Mouse (Mus musculus) pancreas, adult 10 weeks (tissue): ENCODE data around the gene Timm29. TPM values are rescaled to one million over a fixed set of nuclear protein-coding genes. Genes with fewer than 3 reads are reported as not detected.

Source experiments
- polyA plus RNA-seq: library from polyadenylated mRNA; stranded (reverse); fragments of 350-450 nt; fragmentation: Illumina TruSeq; extraction: RNeasy Lipid Tissue Mini Kit (QIAGEN cat#74804); gene quantifications from one replicate; pipeline ENCODE4 v1.2.3, GENCODE M21; 2015; ENCODE audit warnings: low read depth, low replicate concordance; ENCODE audit not compliant: insufficient read depth

Timm29 gene
- polyA plus RNA-seq = 7.4 TPM

DNA sequence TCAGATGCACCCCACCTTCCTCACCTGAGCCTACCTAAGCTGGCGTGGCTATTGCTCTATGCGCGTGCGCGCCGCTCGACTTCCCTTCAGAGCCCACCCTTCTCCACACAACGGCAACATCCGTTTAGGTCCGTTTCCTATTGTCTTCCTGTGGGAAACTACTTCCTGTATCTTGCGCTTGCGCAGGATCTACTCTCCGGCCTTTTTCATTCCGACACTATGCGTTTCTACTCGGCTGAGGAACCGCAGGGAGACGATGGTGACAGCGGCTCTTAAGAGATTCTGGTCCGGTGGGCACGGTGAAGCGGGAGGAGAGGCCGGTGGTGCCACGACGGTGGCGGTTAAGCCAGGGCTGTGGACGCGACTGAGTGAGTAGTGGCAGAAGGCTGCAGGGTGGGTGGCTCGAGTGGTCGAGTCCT is at the start of gene Timm29, which contains the start of gene Yipf2:
Timm29 (plus strand) TSS at position 20 of the 419 bp plus-strand sequence.
Yipf2 (minus strand) TSS at position 126 of the 419 bp plus-strand sequence.

DNA sequence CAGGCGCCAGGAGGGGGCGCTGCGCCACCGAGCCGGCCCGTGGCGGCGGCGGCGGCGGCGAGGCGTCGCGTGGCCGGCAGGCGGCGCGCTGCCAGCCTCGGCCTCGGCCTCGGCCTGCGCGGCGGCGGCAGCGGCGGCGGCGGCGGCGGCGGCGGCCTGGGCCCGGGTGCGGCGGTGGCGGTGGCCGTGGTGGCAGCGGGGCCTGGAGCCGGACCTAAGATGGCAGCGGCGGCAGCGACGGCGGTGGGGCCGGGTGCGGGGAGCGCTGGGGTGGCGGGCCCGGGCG is 45.8 kb upstream of the Timm29 start, which contains the start of gene Carm1:
Carm1 (plus strand) TSS at position 106 of the 286 bp plus-strand sequence.

DNA sequence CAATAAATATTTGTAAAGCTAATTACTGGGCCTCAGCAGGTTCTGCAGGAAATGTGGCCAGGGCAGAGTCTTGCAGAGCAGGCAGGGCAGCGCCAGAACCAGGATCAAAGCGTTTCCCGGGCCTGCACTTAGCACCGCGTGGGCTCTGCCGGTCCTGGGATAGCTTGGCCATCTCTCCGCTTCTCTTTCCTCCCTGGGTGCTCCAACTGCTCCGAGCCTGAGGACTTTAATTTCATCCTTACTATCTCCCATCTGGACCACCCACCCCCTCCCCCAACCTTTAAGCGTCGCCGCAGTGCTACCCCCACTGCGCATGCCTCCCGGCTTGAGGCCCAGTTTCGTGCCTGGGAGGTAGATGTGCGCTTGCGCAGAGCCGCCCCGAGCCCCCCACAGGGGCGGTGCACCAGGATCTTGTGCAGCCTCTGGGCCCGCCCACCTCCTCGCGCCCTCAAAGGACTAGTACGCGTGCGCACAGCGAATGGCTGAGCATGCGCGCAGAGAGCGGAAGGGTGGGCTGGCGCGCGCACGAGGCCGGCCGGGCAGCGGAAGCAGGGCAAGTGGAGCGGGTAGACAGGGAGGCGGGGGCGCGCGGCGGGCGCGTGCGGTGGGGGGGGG is 23.2 kb downstream of the Timm29 start, which contains the start of gene Smarca4:
Smarca4 (plus strand) TSS at position 553 of the 615 bp plus-strand sequence.

Other genes with a start within 250 kb of the Timm29 start
- gene Ilf3, start 224.9 kb upstream of the Timm29 start, polyA plus RNA-seq = 18.0 TPM
- gene Qtrt1, start 180.9 kb upstream of the Timm29 start, polyA plus RNA-seq = 58.6 TPM
- 30.4 TPM for gene Dnm2, start 167.8 kb upstream of the Timm29 start, polyA plus RNA-seq
- gene Tmed1, start 82.5 kb upstream of the Timm29 start, polyA plus RNA-seq = 4.5 TPM
- gene AB124611, start 66.5 kb upstream of the Timm29 start, polyA plus RNA-seq = 1.3 TPM
- gene Carm1, start 45.8 kb upstream of the Timm29 start, polyA plus RNA-seq = 14.4 TPM
- gene Yipf2, start 106 bp downstream of the Timm29 start, polyA plus RNA-seq = 14.0 TPM
- 8.6 TPM for gene Smarca4, start 23.4 kb downstream of the Timm29 start, polyA plus RNA-seq
- gene Ldlr, start 130.8 kb downstream of the Timm29 start, polyA plus RNA-seq = 6.7 TPM
- 1.3 TPM for gene Spc24, start 167.6 kb downstream of the Timm29 start, polyA plus RNA-seq
- gene Kank2, start 206.0 kb downstream of the Timm29 start, polyA plus RNA-seq = 7.1 TPM
- 10.6 TPM for gene Angptl8, start 242.8 kb downstream of the Timm29 start, polyA plus RNA-seq